Mouse (Mus musculus) spleen, adult 2 months (tissue): ENCODE measurements at regions not wholly inside any gene's neighbourhood (a gene's known extent, or its start where the extent isn't known, plus 50 kb on each side); places are given as distances from the start of the nearest gene placed in this dataset.

ENCODE experiments used
- DNase-seq, 2 experiments: peaks; one replicate each; pipeline versions ENCODE4 v3.0.0 to v3.0.0-alpha.2; 2012 to 2021; ENCODE audit warnings: low spot score in 2 of 2, low read depth in 1 of 2
- H3K27ac ChIP-seq: fragments of 200-500 bp; 2 replicates; pipeline ENCODE4 v1.5.1; 2012; ENCODE audit warnings: low read length, inconsistent platforms; ENCODE audit not compliant: insufficient read depth
- H3K27me3 ChIP-seq: fragments of 200-500 bp; 2 replicates; pipeline ENCODE4 v1.6.1; 2012; ENCODE audit warnings: mild to moderate bottlenecking, moderate library complexity, low read length, inconsistent platforms; ENCODE audit not compliant: control insufficient read depth, insufficient read depth
- H3K36me3 ChIP-seq: fragments of 200-500 bp; 2 replicates; pipeline ENCODE4 v1.6.1; 2012; ENCODE audit warnings: mild to moderate bottlenecking, low read length, inconsistent platforms; ENCODE audit not compliant: control insufficient read depth, insufficient read depth
- H3K4me1 ChIP-seq: fragments of 200-500 bp; 2 replicates; pipeline ENCODE4 v1.6.1; 2011; ENCODE audit warnings: inconsistent platforms; ENCODE audit not compliant: control insufficient read depth, insufficient read depth, insufficient read length
- H3K4me3 ChIP-seq: fragments of 200-500 bp; 2 replicates; pipeline ENCODE4 v1.5.1; 2011; ENCODE audit warnings: mild to moderate bottlenecking, inconsistent platforms; ENCODE audit not compliant: insufficient read depth, insufficient read length; ENCODE audit errors: extremely low read depth
- CTCF ChIP-seq: fragments of 200-500 bp; IDR thresholded peaks from 2 replicates; pipeline ENCODE4 v1.5.1; 2011; ENCODE audit warnings: mild to moderate bottlenecking, inconsistent platforms; ENCODE audit not compliant: insufficient read depth, insufficient read length, insufficient replicate concordance; ENCODE audit errors: extremely low read depth
- POLR2A ChIP-seq: fragments of 200-500 bp; IDR thresholded peaks from 2 replicates; pipeline ENCODE4 v1.6.1; 2011; ENCODE audit warnings: low read depth, low read length, inconsistent platforms
- WGBS: fragments of 180-500 bp; shearing (Covaris S2); methylation state at CpG from one replicate; pipeline ENCODE4 v1.1.7; 2018; 5-methylcytosine and 5-hydroxymethylcytosine counted together

DNA sequence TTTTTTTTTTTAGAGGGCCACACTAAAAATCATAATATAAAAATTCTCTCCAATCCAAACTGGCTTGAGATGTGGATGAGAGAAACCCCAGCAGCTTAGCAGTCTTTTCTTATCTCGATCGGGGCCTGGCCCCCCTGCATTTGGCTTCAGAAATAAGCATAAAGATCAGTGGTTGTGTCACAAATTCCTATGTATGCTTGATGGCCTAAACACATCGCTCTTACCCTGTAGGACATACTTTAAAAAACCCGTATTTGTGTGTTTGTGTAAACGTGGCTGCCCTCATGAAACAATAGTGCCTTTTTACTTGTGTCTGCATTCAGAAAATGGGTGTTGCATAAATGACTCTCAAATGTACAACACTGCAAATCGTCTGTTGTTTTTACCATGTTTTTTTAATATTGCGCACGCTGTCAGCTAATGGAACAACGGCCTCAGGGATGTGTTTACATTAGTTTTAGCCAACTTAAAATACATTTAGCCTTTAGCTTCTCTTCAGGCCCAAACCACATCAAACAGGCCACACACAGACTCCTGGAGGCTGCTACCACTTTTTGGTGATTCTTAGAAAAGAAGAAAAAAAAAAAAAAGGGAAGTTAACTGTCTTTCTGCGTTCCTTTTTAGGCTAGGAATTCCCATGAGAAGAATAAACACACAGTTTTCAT is 226.7 kb downstream of the Etnk1 start:
- no peak overlapping the region for H3K27ac ChIP-seq
- no peak overlapping the region for H3K4me3 ChIP-seq
- no peaks in the 10 kb centered on the region for H3K36me3 ChIP-seq
- no peak for TF ChIP-seq CTCF
- TF ChIP-seq POLR2A, result no peak
- H3K27me3 ChIP-seq, result no peaks in the 10 kb centered on the region
- no peaks in the 10 kb centered on the region; the same call in 1 of the 2 replicates for H3K4me1 ChIP-seq
- WGBS, result 31% methylated on average over 10 of the region's 10 CpGs
- DNase-seq, result no peak

DNA sequence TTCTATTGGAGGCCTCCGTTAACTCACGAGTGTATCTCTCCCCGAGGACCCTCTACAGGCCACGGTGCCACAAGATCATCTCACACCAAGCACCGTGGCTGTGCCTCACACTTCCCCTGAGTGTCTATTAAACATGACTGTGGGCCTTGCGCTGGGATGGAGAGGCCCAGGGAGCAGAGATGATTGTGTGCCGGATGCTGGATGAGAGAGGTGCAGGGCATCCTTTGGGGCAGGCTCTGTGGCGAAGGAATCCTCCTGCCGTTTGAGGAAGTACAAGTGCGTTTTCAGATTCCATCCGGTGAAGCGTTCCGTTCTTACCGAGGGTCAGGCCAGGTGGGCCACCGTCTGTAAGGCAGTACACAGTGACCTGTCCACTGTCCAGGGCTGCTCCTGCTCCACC is 227.4 kb downstream of the Etnk1 start:
- H3K27me3 ChIP-seq, result no peaks in the 10 kb centered on the region
- H3K36me3 ChIP-seq, result no peaks in the 10 kb centered on the region
- H3K27ac ChIP-seq, result no peak overlapping the region
- no peaks in the 10 kb centered on the region; the same call in 1 of the 2 replicates for H3K4me1 ChIP-seq
- TF ChIP-seq POLR2A, result no peak
- no peak for TF ChIP-seq CTCF
- no peak for DNase-seq
- 24% methylated on average over 15 of the region's 15 CpGs for WGBS
- H3K4me3 ChIP-seq, result no peak overlapping the region

DNA sequence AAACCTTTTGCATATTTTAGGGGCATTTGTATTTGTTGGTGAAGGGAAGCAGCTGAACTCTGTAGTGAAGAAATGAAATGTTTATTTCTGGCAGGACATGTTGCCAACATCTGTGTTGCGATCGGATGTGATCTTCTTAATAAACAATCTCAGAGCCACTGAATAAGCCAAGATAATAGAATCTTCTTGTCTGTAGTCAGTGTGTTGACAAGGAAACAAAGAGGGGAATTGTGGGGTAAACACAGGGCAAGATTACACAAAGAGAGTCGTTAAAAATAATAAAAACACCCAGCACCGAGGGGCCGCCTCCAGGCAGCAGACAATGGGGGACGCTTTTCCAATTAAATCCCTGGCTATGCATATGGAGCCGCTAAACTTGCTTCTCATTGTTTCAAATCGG is 234.4 kb downstream of the Etnk1 start:
- TF ChIP-seq POLR2A (no peak), CTCF (no peak)
- 71% methylated on average over 8 of the region's 8 CpGs for WGBS
- no peak for DNase-seq
- Histone ChIP-seq H3K4me1 (no peaks in the 10 kb centered on the region), H3K27me3 (no peaks in the 10 kb centered on the region), H3K4me3 (no peak overlapping the region), H3K27ac (no peak overlapping the region), H3K36me3 (no peaks in the 10 kb centered on the region)

DNA sequence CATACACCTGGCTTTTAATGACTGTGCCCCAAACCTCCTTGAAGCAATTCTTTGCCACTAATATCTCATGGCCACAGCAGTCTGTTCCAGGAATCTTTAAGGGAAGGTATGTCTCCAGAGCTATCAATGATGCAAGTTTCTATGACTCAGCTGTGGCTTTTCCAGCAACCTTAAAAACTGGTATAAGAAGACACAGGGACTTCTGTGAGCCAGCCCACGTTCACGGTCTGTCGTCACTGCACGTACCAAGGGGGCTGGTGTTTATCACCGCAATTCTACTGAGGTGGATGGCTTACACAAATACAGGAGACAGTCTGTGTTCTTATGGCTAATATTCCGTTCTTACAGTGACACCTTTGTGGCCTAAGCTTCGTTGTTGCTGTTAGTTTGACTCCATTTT is 234.9 kb downstream of the Etnk1 start:
- Histone ChIP-seq H3K27me3 (no peaks in the 10 kb centered on the region), H3K36me3 (no peaks in the 10 kb centered on the region), H3K4me1 (no peaks in the 10 kb centered on the region), H3K4me3 (no peak overlapping the region), H3K27ac (no peak overlapping the region)
- WGBS, result 90% methylated on average over 7 of the region's 7 CpGs
- no peak for TF ChIP-seq POLR2A
- no peak for TF ChIP-seq CTCF
- no peak for DNase-seq

DNA sequence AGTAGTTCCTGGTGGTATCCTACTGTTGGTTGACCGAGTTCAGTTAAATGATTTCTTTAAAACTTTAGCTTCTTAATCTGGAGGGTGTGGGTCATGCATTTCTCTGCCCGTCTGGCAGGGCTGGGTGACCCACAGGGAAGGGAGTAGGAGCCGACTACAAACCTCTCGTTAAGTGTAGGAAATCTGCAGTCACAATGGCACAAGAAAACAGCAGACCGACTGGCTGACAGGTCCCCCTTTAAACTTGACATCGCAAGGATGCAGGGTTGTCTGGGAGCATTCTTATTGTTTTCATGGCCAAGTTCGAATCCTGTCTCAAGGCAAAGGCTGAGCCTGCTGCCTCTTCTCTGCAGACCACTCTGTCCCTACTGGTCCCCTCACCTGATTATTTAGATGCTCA is 235.7 kb downstream of the Etnk1 start:
- H3K27ac ChIP-seq, result no peak overlapping the region
- 93% methylated on average over 7 of the region's 7 CpGs for WGBS
- DNase-seq, result no peak
- no peaks in the 10 kb centered on the region for H3K27me3 ChIP-seq
- H3K4me3 ChIP-seq, result no peak overlapping the region
- TF ChIP-seq CTCF, result no peak
- no peak for TF ChIP-seq POLR2A
- H3K4me1 ChIP-seq, result no peaks in the 10 kb centered on the region
- no peaks in the 10 kb centered on the region for H3K36me3 ChIP-seq

DNA sequence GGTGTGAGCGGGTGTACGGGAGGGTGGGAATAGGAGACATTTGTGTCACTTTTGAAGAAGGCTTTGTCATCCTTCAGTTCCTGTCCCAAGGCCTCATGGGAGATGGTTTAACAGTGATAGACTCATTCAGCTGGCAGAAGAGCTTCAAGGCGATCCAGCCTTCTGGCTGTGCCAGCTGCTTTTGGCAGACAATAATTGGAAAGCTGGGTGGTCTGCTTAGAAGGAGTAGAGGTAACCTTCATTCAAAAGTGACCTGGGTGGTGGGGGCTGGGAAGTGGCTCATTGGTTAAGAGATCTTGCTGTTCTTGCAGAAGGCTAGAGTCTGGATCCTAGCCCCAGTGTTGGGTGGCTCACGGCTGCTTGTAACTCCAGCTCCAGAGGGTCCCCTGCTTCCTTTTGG is 237.5 kb downstream of the Etnk1 start:
- DNase-seq, result no peak

DNA sequence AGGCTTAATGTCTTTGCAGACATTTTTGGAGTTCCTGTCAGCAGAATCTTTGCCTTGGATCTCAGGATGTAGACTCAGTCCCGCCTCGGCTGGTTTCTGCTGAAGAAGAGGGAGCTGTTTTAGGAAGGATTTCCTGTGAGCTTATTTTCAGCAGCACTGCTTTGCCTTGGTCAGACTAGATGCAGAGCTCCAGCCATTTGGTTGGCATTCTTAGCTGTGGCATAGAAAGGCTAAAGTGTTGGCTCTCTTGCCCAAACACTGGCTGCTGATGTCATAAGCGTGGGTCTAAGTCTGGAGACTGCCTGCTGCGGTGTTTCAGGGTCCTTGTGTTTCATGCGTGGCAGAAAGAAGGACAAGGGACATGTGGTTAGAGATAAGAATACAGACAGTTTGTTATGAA is 245.0 kb downstream of the Etnk1 start:
- 61% methylated on average over 5 of the region's 5 CpGs for WGBS
- TF ChIP-seq POLR2A, result no peak
- TF ChIP-seq CTCF, result no peak
- no peak for DNase-seq
- Histone ChIP-seq H3K27me3 (no peaks in the 10 kb centered on the region), H3K4me1 (no peaks in the 10 kb centered on the region), H3K27ac (no peak overlapping the region), H3K4me3 (no peak overlapping the region), H3K36me3 (no peaks in the 10 kb centered on the region)

More for the DNA sequence above, 237.5 kb downstream of the Etnk1 start:
- TF ChIP-seq CTCF (no peak), POLR2A (no peak)
- Histone ChIP-seq H3K27ac (no peak overlapping the region), H3K36me3 (no peaks in the 10 kb centered on the region), H3K4me3 (no peak overlapping the region), H3K4me1 (no peaks in the 10 kb centered on the region), H3K27me3 (no peaks in the 10 kb centered on the region)
- WGBS, result 67% methylated on average over 4 of the region's 4 CpGs
